Mouse (Mus musculus): ENCODE measurements around the gene Pin1rt1.

Gene Pin1rt1

GRCm38 (mm10) chr2:104711585-104712485 lies 4.3 kb downstream of the Pin1rt1 start, which contains the start of gene Tcp11l1:
TSS of gene Tcp11l1 (minus strand) at chr2:104712169.
- DNase-seq, result peak in 1 of 2 experiments; percentile 64

- no peak for DNase-seq
Observed at GRCm38 (mm10) chr2:104710670-104711370, 5.4 kb downstream of the Pin1rt1 start.

DNA sequence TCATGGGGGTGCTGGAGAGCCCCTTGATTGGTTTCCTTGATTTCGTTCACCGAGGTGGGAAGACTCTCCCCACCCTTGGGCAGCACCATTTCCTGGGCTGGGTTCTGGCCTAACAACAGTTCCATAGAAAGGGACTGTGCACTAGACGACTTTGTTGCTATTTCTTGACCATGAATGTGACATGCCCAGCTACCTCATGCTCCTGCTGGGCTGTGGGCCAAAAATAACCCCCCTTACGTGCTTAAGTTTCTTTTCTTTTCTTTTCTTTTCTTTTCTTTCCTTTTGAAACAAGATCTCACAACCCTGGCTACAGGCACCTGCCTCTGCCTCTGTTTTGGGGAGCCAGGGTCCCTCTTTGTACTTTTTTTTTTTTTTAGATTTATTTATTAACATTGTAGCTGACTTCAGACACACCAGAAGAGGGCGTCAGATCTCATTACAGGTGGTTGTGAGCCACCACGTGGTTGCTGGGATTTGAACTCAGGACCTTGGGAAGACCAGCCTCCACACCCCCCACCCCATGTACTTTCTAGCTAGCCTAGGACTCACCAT lies 6.3 kb downstream of the Pin1rt1 start:
- DNase-seq, result no peak

- DNase-seq, result no peak
Observed at GRCm38 (mm10) chr2:104704355-104704754, 11.8 kb downstream of the Pin1rt1 start.

- DNase-seq, result no peak
Observed at GRCm38 (mm10) chr2:104703158-104703557, 13.0 kb downstream of the Pin1rt1 start.

DNA sequence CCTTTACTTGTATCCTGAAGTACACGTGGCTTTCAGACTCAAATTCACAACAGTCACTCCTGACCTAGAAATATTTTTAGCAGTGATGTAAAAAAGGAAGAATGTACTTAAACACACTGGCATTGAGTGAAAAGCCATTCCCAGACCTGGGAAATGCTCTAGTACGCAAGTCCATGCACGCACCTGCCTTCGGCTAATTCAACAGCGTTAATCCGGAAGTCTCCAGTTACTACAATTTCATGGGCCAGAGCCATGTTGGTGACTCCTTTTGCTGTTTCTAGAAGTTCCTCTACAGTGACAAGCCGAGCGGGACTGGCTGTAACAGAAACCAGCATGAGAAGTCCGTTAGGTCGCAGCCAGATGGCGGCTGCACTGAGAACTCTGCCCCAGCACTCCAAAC lies 16.5 kb downstream of the Pin1rt1 start:
- DNase-seq, result no peak

GRCm38 (mm10) chr2:104692551-104692950 lies 23.6 kb downstream of the Pin1rt1 start:
- DNase-seq, result no peak

DNA sequence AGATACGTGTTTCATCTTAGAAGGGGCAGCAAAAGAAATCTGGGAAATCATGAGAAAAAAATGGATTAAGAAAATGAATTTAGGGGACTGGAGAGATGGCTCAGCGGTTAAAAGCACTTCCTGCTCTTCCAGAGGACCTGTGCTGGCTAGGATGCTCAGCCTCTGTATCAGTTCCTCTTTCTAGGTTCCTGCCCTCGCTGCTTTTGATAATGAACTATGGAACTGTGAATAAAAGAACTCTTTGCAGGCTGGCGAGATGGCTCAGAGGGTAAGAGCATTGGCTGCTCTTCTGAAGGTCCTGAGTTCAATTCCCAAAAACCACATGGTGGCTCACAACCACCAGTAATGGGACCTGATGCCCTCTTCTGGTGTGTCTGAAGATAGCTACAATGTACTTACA lies 25.5 kb downstream of the Pin1rt1 start:
- no peak for DNase-seq

GRCm38 (mm10) chr2:104688724-104689123 lies 27.5 kb downstream of the Pin1rt1 start:
- no peak for DNase-seq

GRCm38 (mm10) chr2:104688321-104688720 lies 27.9 kb downstream of the Pin1rt1 start:
- DNase-seq, result peak; percentile 53

DNA sequence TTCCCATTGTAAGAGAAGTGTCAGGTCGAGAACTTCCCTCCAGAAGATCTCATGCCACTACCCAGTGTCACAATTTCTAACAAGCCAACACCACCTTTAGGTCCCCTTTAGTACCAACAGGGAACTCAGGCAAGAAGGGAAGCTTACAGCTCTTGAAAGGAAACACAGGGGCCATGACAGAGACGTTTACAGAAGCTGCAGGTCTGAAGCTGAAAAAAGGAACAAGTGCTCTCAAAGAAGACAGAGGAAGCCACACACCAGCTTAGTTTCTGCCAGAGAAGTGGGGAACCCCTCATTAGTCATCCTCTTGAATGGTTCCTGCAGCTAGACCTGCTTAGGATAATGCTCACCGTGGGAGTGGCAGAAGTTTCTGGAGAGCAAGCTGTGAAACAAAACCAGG lies 28.9 kb downstream of the Pin1rt1 start:
- DNase-seq, result no peak

- peak; percentile 73 to 81 for DNase-seq
Observed at GRCm38 (mm10) chr2:104685418-104685817, 30.8 kb downstream of the Pin1rt1 start.

DNA sequence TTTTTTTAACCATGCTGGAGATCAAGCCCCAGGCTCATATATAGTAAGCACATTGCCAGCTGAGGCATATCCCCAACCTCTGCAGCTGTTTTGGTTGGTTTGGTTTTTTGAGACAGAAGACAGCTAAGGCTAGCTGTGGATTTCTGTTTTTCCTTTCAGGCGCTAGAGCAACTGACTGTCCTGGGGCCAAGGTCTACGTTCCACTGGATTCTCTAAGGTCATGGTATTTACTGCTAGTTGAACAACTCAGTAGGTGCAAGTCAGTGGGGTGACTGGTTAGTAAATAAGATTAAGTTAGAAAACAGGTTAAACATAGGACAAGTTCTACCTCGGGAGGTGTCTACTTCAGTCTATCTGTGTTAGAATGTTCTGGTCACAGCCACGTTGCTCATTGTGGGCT lies 31.4 kb downstream of the Pin1rt1 start:
- peak; percentile 37 to 57 for DNase-seq

DNA sequence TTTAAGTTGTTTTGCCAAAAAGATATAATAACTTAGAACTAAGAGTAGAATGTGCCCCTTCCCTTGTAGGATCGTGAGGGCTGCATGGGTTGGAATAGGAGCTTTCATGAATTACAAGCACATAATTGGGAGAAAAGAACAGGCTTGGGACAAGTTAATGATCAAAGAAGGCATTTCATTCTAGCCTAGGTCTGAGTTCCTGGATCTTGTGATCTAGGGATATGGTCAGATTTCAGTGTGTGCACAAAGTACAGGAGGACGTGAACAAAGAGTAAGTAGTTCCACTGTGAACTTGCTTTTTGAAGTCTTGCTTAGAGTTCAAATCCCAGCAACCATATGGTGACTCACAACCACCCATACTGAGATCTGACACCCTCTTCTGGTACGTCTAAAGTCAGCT lies 38.9 kb downstream of the Pin1rt1 start:
- DNase-seq, result peak in 1 of 2 experiments; percentile 53

GRCm38 (mm10) chr2:104671724-104672123 lies 44.5 kb downstream of the Pin1rt1 start:
- DNase-seq, result no peak

- DNase-seq, result no peak
Observed at GRCm38 (mm10) chr2:104669122-104669804, 46.9 kb downstream of the Pin1rt1 start.
